Mouse (Mus musculus) spleen, adult 2 months (tissue): Measurements from ENCODE around the gene Gns.

Source experiments
- CTCF ChIP-seq: fragments of 200-500 bp; IDR thresholded peaks from 2 replicates; pipeline ENCODE4 v1.5.1; 2011; ENCODE audit warnings: mild to moderate bottlenecking, inconsistent platforms; ENCODE audit not compliant: insufficient read depth, insufficient read length, insufficient replicate concordance; ENCODE audit errors: extremely low read depth
- POLR2A ChIP-seq: fragments of 200-500 bp; IDR thresholded peaks from 2 replicates; pipeline ENCODE4 v1.6.1; 2011; ENCODE audit warnings: low read depth, low read length, inconsistent platforms

- TF ChIP-seq CTCF: peak; percentile 10; the same call in 1 of the 2 replicates
- TF ChIP-seq POLR2A: 0 out of 2 replicates have a peak, but pooled peaks have one; percentile 5
Observed at GRCm38 (mm10) chr10:121419640-121420470, 55.0 kb downstream of the Gns start.
